Mouse (Mus musculus): ENCODE measurements around the gene Crnkl1. TPM values are rescaled to one million over a fixed set of nuclear protein-coding genes. Genes with fewer than 3 reads are reported as not detected.
A peak's percentile ranks its signal among the peaks of the same experiment; 100 is the strongest.

Crnkl1 gene
- polyA plus RNA-seq (2015; fragmentation: Nextera tagmentation; extraction: Ambion mirVana): 15.3 and 16.3 TPM in 2 replicates

GRCm38 (mm10) chr2:145934339-145935231 lies at the start of gene Crnkl1, which contains the start of gene Cfap61:
TSS of gene Crnkl1 (minus strand) at chr2:145935014.
TSS of gene Cfap61 (plus strand) at chr2:145934784.
- peak within 1 kb of the TSS; percentile 95 for H3K4me3 ChIP-seq
- WGBS: under 1% methylated on average over 61 of the region's 61 CpGs
- H3K9ac ChIP-seq: peak within 1 kb of the TSS; percentile 91
- no peaks in the 10 kb centered on the region for H3K9me3 ChIP-seq
- peaks cover 31% of the 10 kb centered on the region for H3K36me3 ChIP-seq
- peak within 1 kb of the TSS; percentile 95 for H3K4me2 ChIP-seq
- 0 out of 2 replicates have a peak, but pooled peaks cover 3% of the 10 kb centered on the region for H3K27me3 ChIP-seq (replicated peaks)
- ATAC-seq (ENCODE audit: extremely low read depth, insufficient number of reproducible peaks, low FRiP score, low TSS enrichment): peak; percentile 95
- 0 out of 2 replicates have a peak within 1 kb of the TSS, but pooled peaks have one; percentile 20 for H3K27ac ChIP-seq (replicated peaks)
- H3K4me1 ChIP-seq: peaks cover 15% of the 10 kb centered on the region

- Histone ChIP-seq H3K4me2 (no peak overlapping the region), H3K27ac (replicated peaks) (no peak overlapping the region), H3K4me1 (no peaks in the 10 kb centered on the region), H3K9me3 (no peaks in the 10 kb centered on the region), H3K4me3 (no peak overlapping the region), H3K27me3 (replicated peaks) (no peaks in the 10 kb centered on the region), H3K9ac (no peak overlapping the region), H3K36me3 (no peaks in the 10 kb centered on the region)
- ATAC-seq (ENCODE audit: extremely low read depth, insufficient number of reproducible peaks, low FRiP score, low TSS enrichment): no peak
- 69% methylated on average over 9 of the region's 9 CpGs for WGBS
Measured at GRCm38 (mm10) chr2:145982317-145983045, 47.7 kb upstream of the Crnkl1 start.

GRCm38 (mm10) chr2:145981699-145982112 lies 46.9 kb upstream of the Crnkl1 start:
- H3K9me3 ChIP-seq: no peaks in the 10 kb centered on the region
- no peaks in the 10 kb centered on the region for H3K27me3 ChIP-seq (replicated peaks)
- no peak for ATAC-seq (ENCODE audit: extremely low read depth, insufficient number of reproducible peaks, low FRiP score, low TSS enrichment)
- H3K9ac ChIP-seq: no peak overlapping the region
- H3K27ac ChIP-seq (replicated peaks): no peak overlapping the region
- no peaks in the 10 kb centered on the region for H3K36me3 ChIP-seq
- WGBS: 42% methylated on average over 6 of the region's 6 CpGs
- no peak overlapping the region for H3K4me3 ChIP-seq
- no peaks in the 10 kb centered on the region for H3K4me1 ChIP-seq
- no peak overlapping the region for H3K4me2 ChIP-seq

GRCm38 (mm10) chr2:145980881-145981280 lies 46.1 kb upstream of the Crnkl1 start:
- Histone ChIP-seq H3K9me3 (no peaks in the 10 kb centered on the region), H3K36me3 (no peaks in the 10 kb centered on the region), H3K27me3 (replicated peaks) (no peaks in the 10 kb centered on the region), H3K4me2 (no peak overlapping the region), H3K4me1 (no peaks in the 10 kb centered on the region), H3K27ac (replicated peaks) (no peak overlapping the region), H3K4me3 (no peak overlapping the region), H3K9ac (no peak overlapping the region)
- no peak for ATAC-seq (ENCODE audit: extremely low read depth, insufficient number of reproducible peaks, low FRiP score, low TSS enrichment)
- WGBS: 69% methylated on average over 9 of the region's 9 CpGs

GRCm38 (mm10) chr2:145979616-145980015 lies 44.8 kb upstream of the Crnkl1 start:
- Histone ChIP-seq H3K9me3 (no peaks in the 10 kb centered on the region), H3K4me1 (no peaks in the 10 kb centered on the region), H3K4me2 (no peak overlapping the region), H3K27me3 (replicated peaks) (no peaks in the 10 kb centered on the region), H3K4me3 (no peak overlapping the region), H3K9ac (no peak overlapping the region), H3K36me3 (no peaks in the 10 kb centered on the region), H3K27ac (replicated peaks) (no peak overlapping the region)
- WGBS: 72% methylated on average over 4 of the region's 4 CpGs
- no peak for ATAC-seq (ENCODE audit: extremely low read depth, insufficient number of reproducible peaks, low FRiP score, low TSS enrichment)

GRCm38 (mm10) chr2:145972571-145972970 lies 37.8 kb upstream of the Crnkl1 start:
- ATAC-seq (ENCODE audit: extremely low read depth, insufficient number of reproducible peaks, low FRiP score, low TSS enrichment): no peak
- Histone ChIP-seq H3K9me3 (no peaks in the 10 kb centered on the region), H3K4me3 (no peak overlapping the region), H3K4me1 (no peaks in the 10 kb centered on the region), H3K27me3 (replicated peaks) (no peaks in the 10 kb centered on the region), H3K27ac (replicated peaks) (no peak overlapping the region), H3K9ac (no peak overlapping the region), H3K36me3 (no peaks in the 10 kb centered on the region), H3K4me2 (no peak overlapping the region)
- 74% methylated on average over 4 of the region's 4 CpGs for WGBS

GRCm38 (mm10) chr2:145971237-145972010 lies 36.6 kb upstream of the Crnkl1 start:
- WGBS: 85% methylated on average over 20 of the region's 20 CpGs
- no peaks in the 10 kb centered on the region for H3K27me3 ChIP-seq (replicated peaks)
- H3K9me3 ChIP-seq: no peaks in the 10 kb centered on the region
- ATAC-seq (ENCODE audit: extremely low read depth, insufficient number of reproducible peaks, low FRiP score, low TSS enrichment): no peak
- no peak overlapping the region for H3K9ac ChIP-seq
- no peaks in the 10 kb centered on the region for H3K4me1 ChIP-seq
- H3K27ac ChIP-seq (replicated peaks): no peak overlapping the region
- no peak overlapping the region for H3K4me3 ChIP-seq
- no peaks in the 10 kb centered on the region for H3K36me3 ChIP-seq
- H3K4me2 ChIP-seq: no peak overlapping the region

GRCm38 (mm10) chr2:145970751-145971150 lies 35.9 kb upstream of the Crnkl1 start:
- no peak overlapping the region for H3K4me3 ChIP-seq
- WGBS: 80% methylated on average over 12 of the region's 12 CpGs
- H3K4me1 ChIP-seq: no peaks in the 10 kb centered on the region
- no peaks in the 10 kb centered on the region for H3K9me3 ChIP-seq
- no peak for ATAC-seq (ENCODE audit: extremely low read depth, insufficient number of reproducible peaks, low FRiP score, low TSS enrichment)
- no peak overlapping the region for H3K27ac ChIP-seq (replicated peaks)
- no peak overlapping the region for H3K9ac ChIP-seq
- H3K27me3 ChIP-seq (replicated peaks): no peaks in the 10 kb centered on the region
- H3K4me2 ChIP-seq: no peak overlapping the region
- no peaks in the 10 kb centered on the region for H3K36me3 ChIP-seq

GRCm38 (mm10) chr2:145961861-145962260 lies 27.0 kb upstream of the Crnkl1 start:
- 0 out of 2 replicates have a peak, but pooled peaks cover 3% of the 10 kb centered on the region for H3K4me1 ChIP-seq
- no peak overlapping the region for H3K4me3 ChIP-seq
- H3K9ac ChIP-seq: no peak overlapping the region
- 76% methylated on average over 5 of the region's 5 CpGs for WGBS
- H3K27ac ChIP-seq (replicated peaks): no peak overlapping the region
- 0 out of 2 replicates have a peak, but pooled peaks cover 4% of the 10 kb centered on the region for H3K27me3 ChIP-seq (replicated peaks)
- H3K9me3 ChIP-seq: no peaks in the 10 kb centered on the region
- no peaks in the 10 kb centered on the region for H3K36me3 ChIP-seq
- no peak overlapping the region for H3K4me2 ChIP-seq
- no peak for ATAC-seq (ENCODE audit: extremely low read depth, insufficient number of reproducible peaks, low FRiP score, low TSS enrichment)

GRCm38 (mm10) chr2:145958551-145958950 lies 23.7 kb upstream of the Crnkl1 start:
- no peak overlapping the region for H3K4me2 ChIP-seq
- 81% methylated on average over 7 of the region's 7 CpGs for WGBS
- 0 out of 2 replicates have a peak, but pooled peaks cover 3% of the 10 kb centered on the region for H3K4me1 ChIP-seq
- no peaks in the 10 kb centered on the region for H3K36me3 ChIP-seq
- no peaks in the 10 kb centered on the region for H3K9me3 ChIP-seq
- H3K4me3 ChIP-seq: no peak overlapping the region
- 0 out of 2 replicates have a peak, but pooled peaks cover 4% of the 10 kb centered on the region for H3K27me3 ChIP-seq (replicated peaks)
- no peak overlapping the region for H3K27ac ChIP-seq (replicated peaks)
- H3K9ac ChIP-seq: no peak overlapping the region
- ATAC-seq (ENCODE audit: extremely low read depth, insufficient number of reproducible peaks, low FRiP score, low TSS enrichment): no peak

GRCm38 (mm10) chr2:145958097-145958496 lies 23.3 kb upstream of the Crnkl1 start:
- ATAC-seq (ENCODE audit: extremely low read depth, insufficient number of reproducible peaks, low FRiP score, low TSS enrichment): no peak
- Histone ChIP-seq H3K27me3 (replicated peaks) (0 out of 2 replicates have a peak, but pooled peaks cover 4% of the 10 kb centered on the region), H3K4me2 (no peak overlapping the region), H3K36me3 (no peaks in the 10 kb centered on the region), H3K4me1 (0 out of 2 replicates have a peak, but pooled peaks cover 3% of the 10 kb centered on the region), H3K9ac (no peak overlapping the region), H3K27ac (replicated peaks) (no peak overlapping the region), H3K4me3 (no peak overlapping the region), H3K9me3 (no peaks in the 10 kb centered on the region)
- 78% methylated on average over 6 of the region's 6 CpGs for WGBS
